Mouse (Mus musculus): Measurements from ENCODE around the gene Sult4a1.
A peak's percentile ranks its signal among the peaks of the same experiment; 100 is the strongest.

Gene Sult4a1

DNA sequence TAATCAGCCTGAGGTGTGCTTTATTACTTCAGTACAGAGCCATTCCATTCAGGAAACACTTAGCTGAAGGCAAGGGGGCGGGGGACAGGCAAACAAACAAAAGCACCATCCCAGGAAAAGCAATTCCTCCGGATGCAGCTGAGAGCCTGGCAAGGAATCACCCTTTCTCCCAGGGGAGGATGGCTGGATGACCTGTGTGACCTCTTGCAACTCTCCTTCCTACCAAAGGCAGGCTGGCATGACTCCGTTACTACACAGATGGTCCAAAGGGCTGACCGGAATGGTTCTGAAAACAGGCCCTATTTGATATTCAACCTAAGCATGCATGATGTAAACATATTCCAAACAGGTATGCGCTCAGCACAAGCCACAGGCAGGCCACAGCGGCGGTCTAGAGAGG lies 56.0 kb downstream of the Sult4a1 start:
- DNase-seq (ENCODE audit: inconsistent age in 2 of 2, low spot score in 1 of 2): peak; percentile 26 to 60

DNA sequence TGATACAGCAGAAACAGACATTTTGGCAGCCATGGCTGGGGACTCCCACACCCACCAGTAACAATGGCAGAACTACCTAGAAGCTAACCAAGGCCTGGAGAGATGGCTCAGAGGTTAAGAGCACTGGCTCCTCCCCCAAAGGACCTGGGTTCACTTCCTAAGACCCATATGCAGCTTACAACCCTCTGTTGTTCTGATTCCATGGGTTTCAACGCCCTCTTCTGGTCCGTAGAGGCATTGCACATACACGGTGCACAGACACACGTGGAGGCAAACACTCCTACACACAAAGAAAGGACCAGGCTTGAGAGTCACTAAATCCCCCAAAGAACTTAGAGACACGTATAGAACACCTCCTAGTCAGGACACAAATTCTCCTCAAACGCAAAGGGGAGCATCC lies 60.0 kb downstream of the Sult4a1 start:
- no peak for DNase-seq (ENCODE audit: inconsistent age in 2 of 2, low spot score in 1 of 2)

DNA sequence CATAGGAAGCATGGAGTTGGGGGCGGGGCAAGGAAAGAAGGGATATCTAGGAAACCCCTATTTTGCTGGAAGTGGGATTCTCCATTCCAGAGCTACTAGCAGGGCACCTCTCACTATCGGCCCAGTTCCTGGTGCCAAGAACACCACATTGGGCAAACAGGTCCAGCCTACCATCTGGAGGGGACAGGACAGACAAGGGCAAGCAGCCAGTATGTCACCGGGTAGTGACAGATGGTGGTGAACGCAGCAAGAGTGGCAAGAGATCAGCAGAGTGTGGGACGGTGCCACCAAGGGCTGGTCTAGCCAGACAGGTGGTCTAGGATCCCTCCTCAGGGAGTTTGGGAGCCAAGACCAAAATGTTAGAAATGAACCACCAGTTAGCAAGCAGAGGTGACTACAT lies 68.5 kb downstream of the Sult4a1 start:
- no peak for DNase-seq (ENCODE audit: inconsistent age in 2 of 2, low spot score in 1 of 2)

Measured in adrenal gland, adult (tissue).